Mouse (Mus musculus) CH12.LX (cell line): ENCODE data around the gene Cdk5.

ENCODE experiments used
- BHLHE40 ChIP-seq: IDR thresholded peaks from 2 replicates; pipeline ENCODE4 v1.6.1; 2011; ENCODE audit warnings: mild to moderate bottlenecking, low read depth, low read length, improper control_type of control experiment
- CTCF ChIP-seq, 2 experiments: IDR thresholded peaks in 1 of 2; conservative IDR thresholded peaks in 1 of 2; 2 replicates each; pipeline ENCODE4 v1.5.1; 2011 to 2012; ENCODE audit warnings: low read depth in 2 of 2, low read length in 2 of 2, improper control_type of control experiment in 1 of 2, inconsistent platforms in 1 of 2, mild to moderate bottlenecking in 1 of 2, moderate library complexity in 1 of 2

- TF ChIP-seq CTCF (conservative IDR thresholded peaks at IDR 0.05 in 1 of 2, IDR thresholded peaks at IDR 0.05 in 1 of 2; ENCODE audit: low read depth in 2 of 2, low read length in 2 of 2) (no peak), BHLHE40 (no peak)
Measured at GRCm38 (mm10) chr5:24400911-24401605, 22.3 kb downstream of the Cdk5 start.
